Mouse (Mus musculus): ENCODE measurements at regions not wholly inside any gene's neighbourhood (a gene's known extent, or its start where the extent isn't known, plus 50 kb on each side); places are given as distances from the start of the nearest gene placed in this dataset.

DNA sequence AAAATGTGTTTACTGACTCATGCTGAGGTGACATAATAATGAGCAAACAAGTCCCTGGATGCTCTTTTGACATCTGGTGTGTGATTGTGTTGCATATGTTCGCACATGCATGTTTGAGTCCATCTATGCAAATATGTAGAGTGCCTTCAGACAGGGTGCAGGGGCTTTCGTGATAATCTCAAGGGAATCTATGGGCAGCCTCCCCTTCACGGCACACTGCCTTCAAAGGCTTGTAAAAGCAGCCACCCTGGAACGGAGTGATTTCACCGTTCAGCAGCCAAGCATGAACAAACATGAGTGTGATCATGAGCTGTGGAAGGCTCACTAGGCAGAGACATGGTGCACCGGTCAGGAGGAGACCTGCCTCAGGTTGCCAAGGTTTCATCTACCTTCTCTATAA, 57.1 kb upstream of the Mbip start:
- no peak for DNase-seq (ENCODE audit: low spot score in 2 of 2)

DNA sequence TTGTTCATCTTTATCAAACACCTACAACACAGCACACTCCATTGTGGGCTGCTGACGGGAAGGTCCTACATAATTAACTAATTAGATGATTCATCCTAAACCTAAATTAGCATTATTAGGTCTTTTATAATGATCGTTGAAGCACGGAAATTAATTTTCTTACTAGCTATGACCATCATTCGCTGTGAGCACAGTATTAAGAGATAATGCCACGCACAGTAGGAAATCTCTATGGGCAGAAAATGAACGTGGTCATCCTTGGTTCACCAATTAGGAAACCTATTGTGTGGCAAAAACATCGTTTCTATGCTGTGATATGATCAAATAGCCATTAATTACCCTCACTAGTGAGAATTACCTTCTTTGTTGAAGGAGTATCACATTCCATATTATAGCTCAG, 56.4 kb upstream of the Mbip start:
- no peak for DNase-seq (ENCODE audit: low spot score in 2 of 2)

Measured in right cerebral cortex, adult 2 months (tissue).